Mouse (Mus musculus) hindbrain, postnatal 0 days (tissue): Measurements from ENCODE around the gene Thnsl2. TPM values are rescaled to one million over a fixed set of nuclear protein-coding genes. Genes with fewer than 3 reads are reported as not detected.
A peak's percentile ranks its signal among the peaks of the same experiment; 100 is the strongest.

Source experiments
- ATAC-seq: fragments of 200-750 bp; cut with Nextera tagmentation; 2 replicates; pipeline ENCODE4 v1.8.0; 2017; ENCODE audit warnings: mild to moderate bottlenecking, moderate TSS enrichment, moderate library complexity
- DNase-seq: peaks from one replicate; pipeline ENCODE4 v3.0.0-alpha.2; 2015; ENCODE audit warnings: low spot score
- H3K27ac ChIP-seq: fragments of 300-500 bp; sonication (generic); 2 replicates; pipeline ENCODE4 v1.5.1; 2014; ENCODE audit warnings: mild to moderate bottlenecking
- H3K27me3 ChIP-seq: fragments of 300-500 bp; sonication (generic); 2 replicates; pipeline ENCODE4 v1.6.1; 2014; ENCODE audit warnings: low read length, mixed read lengths; ENCODE audit not compliant: insufficient read depth
- H3K36me3 ChIP-seq: fragments of 300-500 bp; sonication (generic); 2 replicates; pipeline ENCODE4 v1.6.1; 2014; ENCODE audit warnings: low read length, mixed read lengths; ENCODE audit not compliant: insufficient read depth
- H3K4me1 ChIP-seq: fragments of 300-500 bp; sonication (generic); 2 replicates; pipeline ENCODE4 v1.6.1; 2014; ENCODE audit warnings: antibody characterized with exemption, low read length, mixed read lengths; ENCODE audit not compliant: insufficient read depth
- H3K4me2 ChIP-seq: fragments of 300-500 bp; sonication (generic); 2 replicates; pipeline ENCODE4 v1.6.1; 2014; ENCODE audit warnings: low read depth, mild to moderate bottlenecking, low read length, moderate library complexity, mixed read lengths
- H3K4me3 ChIP-seq: fragments of 300-500 bp; sonication (generic); 2 replicates; pipeline ENCODE4 v1.5.1; 2014; ENCODE audit warnings: low read length
- H3K9ac ChIP-seq: fragments of 300-500 bp; sonication (generic); replicated peaks from 2 replicates; pipeline ENCODE4 v1.6.1; 2014; ENCODE audit warnings: mild to moderate bottlenecking, low read length, moderate library complexity, mixed read lengths
- H3K9me3 ChIP-seq: fragments of 300-500 bp; sonication (generic); 2 replicates; pipeline ENCODE4 v1.6.1; 2016; ENCODE audit warnings: low read length, mixed read lengths
- CTCF ChIP-seq: IDR thresholded peaks from 2 replicates; pipeline ENCODE4 v1.5.1; 2016; ENCODE audit warnings: antibody characterized with exemption, control low read depth, low read depth
- WGBS: fragments of 180-500 bp; shearing (Covaris S2); extraction: QIAGEN DNeasy Blood & Tissue Kit; methylation state at CpG from one replicate; pipeline ENCODE4 v1.1.7; 2014; 5-methylcytosine and 5-hydroxymethylcytosine counted together
- polyA plus RNA-seq: library from polyadenylated mRNA; unstranded; fragments of >200 nt; fragmentation: Nextera tagmentation; extraction: Ambion mirVana; gene quantifications from 2 replicates; pipeline ENCODE4 v1.2.1, GENCODE M21; 2015
- total RNA-seq: library from RNA; depleted of rRNA; stranded (reverse); fragments of >200 nt; gene quantifications from 2 replicates; pipeline ENCODE4 v1.2.3, GENCODE M21; 2014

The Thnsl2 gene
- total and polyA plus RNA-seq, 2 experiments from 2014 or later, result 6.8 to 10.2 TPM

DNA sequence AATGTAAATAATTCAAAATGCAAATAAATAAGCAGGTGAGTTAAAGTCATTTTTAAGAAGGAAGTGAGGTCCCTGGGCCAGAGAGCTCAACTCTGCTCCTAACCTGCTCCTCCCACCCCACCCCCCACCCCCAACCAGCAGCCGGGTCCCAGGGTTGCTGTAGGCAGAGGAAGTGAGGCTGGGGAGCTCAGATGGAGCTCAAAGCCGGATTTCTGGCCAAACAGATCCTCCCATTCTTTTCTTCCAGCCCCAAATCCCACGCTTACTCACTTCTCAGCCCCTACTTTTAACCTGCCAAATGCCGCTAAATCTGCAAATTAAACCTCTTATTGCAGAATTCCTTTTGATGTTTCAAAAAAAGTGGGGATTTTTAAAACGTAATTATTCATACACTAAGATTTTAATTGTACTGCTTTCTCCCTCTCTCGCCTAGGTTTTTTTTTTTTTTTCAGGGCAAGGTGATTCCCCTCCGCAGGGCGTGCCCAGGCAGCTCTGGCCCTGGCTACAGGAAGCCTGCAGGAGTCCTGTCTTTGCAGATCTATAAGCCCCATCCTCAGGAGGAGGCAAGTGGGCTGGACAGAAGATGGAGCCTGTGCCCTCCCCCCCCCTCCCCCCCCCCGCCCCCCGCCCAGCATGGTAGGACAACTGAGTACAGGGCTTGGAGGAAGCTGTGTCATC lies 24.5 kb downstream of the Thnsl2 start:
- ATAC-seq, result no peak
- no peak overlapping the region for H3K4me2 ChIP-seq
- H3K9me3 ChIP-seq, result no peaks in the 10 kb centered on the region
- no peak for DNase-seq
- 17% methylated on average over 10 of the region's 10 CpGs for WGBS
- no peaks in the 10 kb centered on the region for H3K36me3 ChIP-seq
- H3K4me1 ChIP-seq, result no peaks in the 10 kb centered on the region
- no peaks in the 10 kb centered on the region for H3K27me3 ChIP-seq
- no peak overlapping the region for H3K27ac ChIP-seq
- H3K9ac ChIP-seq, result no peak overlapping the region
- no peak for TF ChIP-seq CTCF
- H3K4me3 ChIP-seq, result no peak overlapping the region

DNA sequence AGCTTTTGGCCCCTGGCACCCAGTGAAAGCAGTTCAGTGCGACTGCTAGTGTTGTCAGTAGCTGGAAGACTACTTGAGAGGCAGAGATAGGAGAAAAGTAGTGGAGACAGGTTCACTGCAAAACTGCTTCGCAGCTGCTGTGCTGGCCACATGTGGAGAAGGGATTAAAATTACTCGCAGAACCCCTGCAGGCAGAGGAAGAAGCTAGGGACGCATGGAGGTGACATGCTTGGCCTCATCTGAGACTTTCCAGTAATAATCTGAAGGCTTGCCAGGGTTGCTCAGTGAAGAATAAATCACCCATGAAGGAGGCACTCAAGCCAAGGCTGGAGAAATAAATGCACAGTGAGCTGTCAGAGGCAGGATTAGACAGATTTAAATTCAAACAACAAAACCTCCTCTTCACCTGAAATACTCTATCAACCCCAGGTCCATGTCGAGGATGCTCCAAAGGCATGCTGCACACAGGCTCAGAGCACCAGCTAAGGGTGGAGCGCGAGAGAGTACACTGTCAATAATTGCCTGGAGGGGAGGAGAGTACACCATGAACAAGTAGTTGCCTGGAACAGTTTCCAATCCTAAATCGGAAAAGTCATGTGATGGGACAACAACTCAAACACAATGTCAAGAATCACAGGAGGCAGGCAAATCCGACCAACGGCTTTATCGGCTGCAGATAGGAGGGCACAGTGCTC lies 32.7 kb downstream of the Thnsl2 start:
- Histone ChIP-seq H3K27me3 (no peaks in the 10 kb centered on the region), H3K9ac (no peak overlapping the region), H3K36me3 (no peaks in the 10 kb centered on the region), H3K27ac (no peak overlapping the region), H3K4me1 (0 out of 2 replicates have a peak, but pooled peaks cover 6% of the 10 kb centered on the region), H3K4me3 (no peak overlapping the region), H3K4me2 (no peak overlapping the region), H3K9me3 (no peaks in the 10 kb centered on the region)
- peak; percentile 55 for ATAC-seq
- no peak for TF ChIP-seq CTCF
- WGBS, result 57% methylated on average over 11 of the region's 11 CpGs
- DNase-seq, result peak; percentile 55

DNA sequence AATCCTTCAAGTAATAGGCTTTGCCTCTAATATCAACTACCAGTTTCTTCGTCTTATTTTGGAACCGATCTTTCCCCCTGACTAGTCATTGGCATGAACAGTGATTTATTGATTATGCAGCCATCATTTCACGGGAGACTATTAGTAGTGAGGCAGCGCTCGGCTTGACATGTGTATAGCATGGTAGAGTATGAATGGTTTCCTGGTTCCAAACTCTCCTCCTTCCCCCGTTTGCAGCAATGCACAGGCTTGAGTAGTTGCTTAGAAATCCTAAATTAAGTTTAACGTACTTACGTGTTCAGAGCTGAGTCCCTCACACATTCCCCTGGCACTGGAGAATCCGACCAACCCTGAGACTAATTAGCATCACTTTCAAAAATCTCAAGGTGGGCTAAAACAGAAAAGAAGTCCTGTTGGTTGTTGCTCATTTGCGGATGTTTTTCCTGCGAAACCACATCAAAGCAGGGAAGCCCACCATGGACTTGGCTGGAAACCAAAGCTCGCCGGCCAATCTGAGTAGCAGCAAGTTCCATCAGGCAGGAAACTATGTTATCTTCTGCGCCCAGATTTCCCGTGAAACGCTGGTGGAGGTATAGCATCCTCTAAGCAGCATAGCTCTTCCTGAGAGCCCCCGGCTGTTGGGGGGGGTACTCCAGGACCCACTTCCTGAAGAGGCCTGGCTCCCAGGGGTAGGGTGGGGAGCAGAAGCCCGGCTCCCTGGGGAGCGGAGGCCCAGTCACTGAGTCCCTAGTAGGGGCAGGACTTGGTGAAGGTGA lies 37.9 kb downstream of the Thnsl2 start:
- Histone ChIP-seq H3K4me2 (0 out of 2 replicates have a peak overlapping the region, but pooled peaks have one; percentile 7), H3K36me3 (no peaks in the 10 kb centered on the region), H3K9ac (no peak overlapping the region), H3K27ac (no peak overlapping the region), H3K27me3 (no peaks in the 10 kb centered on the region), H3K4me1 (0 out of 2 replicates have a peak, but pooled peaks cover under 1% of the 10 kb centered on the region), H3K9me3 (no peaks in the 10 kb centered on the region), H3K4me3 (no peak overlapping the region)
- DNase-seq, result no peak
- TF ChIP-seq CTCF, result no peak
- WGBS, result 69% methylated on average over 19 of the region's 19 CpGs
- ATAC-seq, result no peak; the same call in 1 of the 2 replicates

DNA sequence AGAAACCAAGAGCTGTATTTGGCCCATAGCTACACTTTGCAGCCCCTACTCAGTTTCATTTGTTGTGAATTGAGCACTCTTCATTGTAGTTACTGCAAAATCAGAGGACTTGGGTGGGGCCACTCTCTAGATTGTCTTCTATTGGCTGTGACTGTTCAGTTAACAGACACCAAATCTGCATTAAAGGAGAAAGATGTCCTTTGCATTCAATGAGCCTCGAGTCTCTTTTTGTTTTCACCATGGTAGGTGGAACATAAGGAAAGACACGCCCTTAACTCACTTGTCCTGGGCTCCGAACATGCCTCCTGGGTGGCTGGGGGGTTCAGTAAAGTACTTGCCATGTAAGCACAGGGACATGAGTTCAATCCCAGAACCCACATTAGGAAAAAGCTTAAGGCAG lies 48.1 kb downstream of the Thnsl2 start:
- ATAC-seq, result no peak

DNA sequence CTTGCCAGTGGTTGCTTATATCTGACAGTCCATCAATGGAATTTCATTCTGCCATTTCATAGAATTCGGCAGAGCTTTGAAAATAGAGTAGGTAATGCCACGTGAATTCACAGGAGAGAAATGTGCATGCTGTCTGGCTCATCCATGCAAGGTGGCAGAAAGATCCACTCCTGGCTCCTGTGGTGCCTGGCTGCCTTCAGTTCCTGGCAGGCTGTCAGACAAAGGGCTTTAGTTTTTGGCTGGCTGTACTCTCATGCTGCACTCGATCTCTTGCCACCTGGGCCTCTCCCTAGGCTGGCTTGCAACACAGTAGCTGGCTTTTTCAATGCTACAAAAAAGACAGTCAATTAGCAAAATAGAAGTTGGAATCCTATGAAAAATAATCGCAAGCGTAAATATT lies 49.5 kb downstream of the Thnsl2 start:
- no peaks in the 10 kb centered on the region for H3K36me3 ChIP-seq
- no peaks in the 10 kb centered on the region for H3K9me3 ChIP-seq
- H3K27me3 ChIP-seq, result no peaks in the 10 kb centered on the region
- no peak overlapping the region for H3K27ac ChIP-seq
- H3K4me2 ChIP-seq, result no peak overlapping the region
- no peak overlapping the region for H3K4me3 ChIP-seq
- no peaks in the 10 kb centered on the region for H3K4me1 ChIP-seq
- 54% methylated on average over 5 of the region's 5 CpGs for WGBS
- DNase-seq (peak; percentile 73), ATAC-seq (peak; percentile 77)
- TF ChIP-seq CTCF, result no peak
- H3K9ac ChIP-seq, result no peak overlapping the region

More for the DNA sequence above, 48.1 kb downstream of the Thnsl2 start:
- no peak for TF ChIP-seq CTCF
- H3K4me1 ChIP-seq, result no peaks in the 10 kb centered on the region
- no peak overlapping the region for H3K4me3 ChIP-seq
- no peak overlapping the region for H3K9ac ChIP-seq
- H3K27me3 ChIP-seq, result no peaks in the 10 kb centered on the region
- H3K9me3 ChIP-seq, result no peaks in the 10 kb centered on the region
- no peak overlapping the region for H3K4me2 ChIP-seq
- no peak for DNase-seq
- WGBS, result 81% methylated on average over 3 of the region's 3 CpGs
- H3K36me3 ChIP-seq, result no peaks in the 10 kb centered on the region
- no peak overlapping the region for H3K27ac ChIP-seq

DNA sequence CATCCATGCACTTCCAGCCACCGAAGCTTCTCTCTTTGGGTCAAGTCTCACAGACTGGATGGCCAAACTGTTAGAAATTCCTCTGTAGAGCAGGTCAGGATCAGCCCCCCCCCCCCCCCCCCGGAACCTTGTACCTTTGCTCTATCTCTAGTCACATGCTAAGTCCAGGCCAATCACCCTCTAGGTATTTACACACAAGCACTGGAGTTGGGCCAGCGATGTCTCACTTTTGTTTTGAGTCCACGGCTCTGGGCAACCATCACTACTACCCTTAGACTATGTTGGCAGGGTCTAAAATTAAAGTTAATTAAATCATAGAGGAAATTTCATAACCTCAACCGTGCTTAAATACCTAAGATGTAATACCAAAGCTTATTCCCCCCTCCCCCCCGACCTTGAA lies 50.6 kb downstream of the Thnsl2 start:
- no peak for TF ChIP-seq CTCF
- Histone ChIP-seq H3K4me1 (no peaks in the 10 kb centered on the region), H3K36me3 (no peaks in the 10 kb centered on the region), H3K9ac (no peak overlapping the region), H3K27me3 (no peaks in the 10 kb centered on the region), H3K9me3 (no peaks in the 10 kb centered on the region), H3K4me2 (no peak overlapping the region), H3K4me3 (no peak overlapping the region), H3K27ac (no peak overlapping the region)
- DNase-seq, result no peak
- 0 out of 2 replicates have a peak, but pooled peaks have one; percentile 4 for ATAC-seq
- 83% methylated on average over 6 of the region's 6 CpGs for WGBS
